Mouse (Mus musculus): ENCODE results near the gene 4930480E11Rik. TPM values are rescaled to one million over a fixed set of nuclear protein-coding genes. Genes with fewer than 3 reads are reported as not detected.
"Not testable (repeated sequence)": the region's sequence is repeated elsewhere in the genome, so short reads cannot be mapped to it uniquely, and the experiment has no call there.

The 4930480E11Rik gene
- not detected in 2 replicates for polyA plus RNA-seq (2015; fragmentation: Nextera tagmentation; extraction: Ambion mirVana)

DNA sequence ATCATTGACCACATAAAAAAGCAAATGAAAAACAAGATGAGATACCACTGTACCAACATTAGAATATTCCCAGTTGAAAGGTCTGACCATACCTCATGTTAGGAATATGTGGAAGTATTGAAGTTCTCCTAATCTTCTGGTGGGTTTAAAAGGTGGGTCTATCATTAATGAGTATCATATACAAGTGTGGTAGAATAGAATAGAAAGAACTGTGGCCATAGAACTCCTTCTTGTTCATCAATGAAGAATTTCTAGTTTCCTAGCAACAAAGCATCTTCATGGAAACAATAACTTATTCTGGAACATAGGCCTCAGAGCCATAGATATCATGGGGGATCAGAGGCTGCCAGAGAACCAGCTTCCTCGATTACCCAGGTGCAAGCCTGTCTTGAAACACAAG, at the start of gene 4930480E11Rik:
Gene 4930480E11Rik, plus strand, starts transcription at position 301 of the 400 bp plus-strand sequence.
- Histone ChIP-seq H3K4me3 (ENCODE audit: low read depth, low read length) (no peak within 1 kb of the TSS), H3K4me1 (ENCODE audit: insufficient read depth) (no peaks in the 10 kb centered on the region), H3K36me3 (replicated peaks; ENCODE audit: insufficient read depth, low read length) (no peaks in the 10 kb centered on the region), H3K27ac (ENCODE audit: low read depth) (no peak within 1 kb of the TSS), H3K9ac (replicated peaks) (no peak within 1 kb of the TSS), H3K9me3 (ENCODE audit: low read length) (no peaks in the 10 kb centered on the region), H3K4me2 (ENCODE audit: low read depth, low read length) (no peak within 1 kb of the TSS), H3K27me3 (ENCODE audit: insufficient read depth, low read length) (no peaks in the 10 kb centered on the region)
- no peak for ATAC-seq
- WGBS (ENCODE audit: insufficient replicate concordance), result 25% methylated on average over 1 of the region's 1 CpGs
- no peak for DNase-seq
- TF ChIP-seq CTCF (IDR thresholded peaks at IDR 0.05; ENCODE audit: low read depth) (no peak), EP300 (IDR thresholded peaks at IDR 0.05; ENCODE audit: low read depth) (no peak)

DNA sequence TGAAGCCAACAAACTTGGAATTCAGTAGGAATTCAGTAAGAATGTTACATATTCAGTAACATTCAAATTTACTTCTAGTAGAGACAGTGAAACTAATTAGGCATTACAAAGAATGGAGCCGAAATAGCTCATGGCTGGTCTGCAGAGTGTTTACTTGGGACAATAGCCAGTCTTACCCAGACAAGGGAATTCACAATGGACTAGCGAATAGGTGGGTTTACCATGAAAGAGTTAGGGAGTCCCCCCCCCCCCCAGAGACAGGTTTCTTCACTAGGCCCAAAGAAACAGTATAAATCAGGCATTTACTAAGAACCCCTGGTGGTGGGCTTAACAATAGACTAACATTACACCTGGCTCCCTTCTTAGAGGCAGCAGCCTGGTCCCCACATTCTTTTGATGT, 33.9 kb downstream of the 4930480E11Rik start:
- not testable (repeated sequence) for H3K9me3 ChIP-seq (ENCODE audit: low read length); H3K27me3 ChIP-seq (ENCODE audit: insufficient read depth, low read length); H3K4me3 ChIP-seq (ENCODE audit: low read depth, low read length); H3K27ac ChIP-seq (ENCODE audit: low read depth); H3K9ac ChIP-seq (replicated peaks); DNase-seq; ATAC-seq; H3K4me1 ChIP-seq (ENCODE audit: insufficient read depth); H3K36me3 ChIP-seq (replicated peaks; ENCODE audit: insufficient read depth, low read length); H3K4me2 ChIP-seq (ENCODE audit: low read depth, low read length)
- WGBS (ENCODE audit: insufficient replicate concordance), result 65% methylated on average over 2 of the region's 2 CpGs

Other genes starting within 250 kb of the 4930480E11Rik start
- gene Gm5938, start 244.2 kb upstream of the 4930480E11Rik start, polyA plus RNA-seq (2015; fragmentation: Nextera tagmentation; extraction: Ambion mirVana), result not detected in 2 replicates
- not detected in 2 replicates for gene Obp1b, start 182.9 kb upstream of the 4930480E11Rik start, polyA plus RNA-seq (2015; fragmentation: Nextera tagmentation; extraction: Ambion mirVana)
- gene Gm14743, start 123.7 kb upstream of the 4930480E11Rik start, polyA plus RNA-seq (2015; fragmentation: Nextera tagmentation; extraction: Ambion mirVana), result not detected in 2 replicates
- 1.0 and 1.1 TPM in 2 replicates for gene Prrg1, start 214.3 kb downstream of the 4930480E11Rik start, polyA plus RNA-seq (2015; fragmentation: Nextera tagmentation; extraction: Ambion mirVana)